Mouse (Mus musculus) liver, embryonic 16.5 days (tissue): ENCODE data around the gene Mecom. TPM values are rescaled to one million over a fixed set of nuclear protein-coding genes. Genes with fewer than 3 reads are reported as not detected.

Experiments used
- ATAC-seq: fragments of 200-750 bp; cut with Nextera tagmentation; 2 replicates; pipeline ENCODE4 v1.8.0; 2017; ENCODE audit warnings: low read depth, mild to moderate bottlenecking, moderate number of reproducible peaks, moderate library complexity
- H3K27ac ChIP-seq: fragments of 300-500 bp; sonication (generic); 2 replicates; pipeline ENCODE4 v1.5.1; 2014; ENCODE audit warnings: mild to moderate bottlenecking, low read length
- H3K27me3 ChIP-seq: fragments of 300-500 bp; sonication (generic); 2 replicates; pipeline ENCODE4 v1.6.1; 2014; ENCODE audit warnings: low read depth, low read length, mixed read lengths; ENCODE audit not compliant: control insufficient read depth, insufficient read depth
- H3K36me3 ChIP-seq: fragments of 300-500 bp; sonication (generic); 2 replicates; pipeline ENCODE4 v1.6.1; 2014; ENCODE audit warnings: mild to moderate bottlenecking; ENCODE audit not compliant: control insufficient read depth, insufficient read depth
- H3K4me1 ChIP-seq: fragments of 300-500 bp; sonication (generic); 2 replicates; pipeline ENCODE4 v1.6.1; 2014; ENCODE audit warnings: low read depth, low read length, mixed read lengths; ENCODE audit not compliant: control insufficient read depth
- H3K4me2 ChIP-seq: fragments of 300-500 bp; sonication (generic); 2 replicates; pipeline ENCODE4 v1.6.1; 2014; ENCODE audit warnings: low read depth, low read length, mixed read lengths
- H3K4me3 ChIP-seq: fragments of 300-500 bp; sonication (generic); 2 replicates; pipeline ENCODE4 v1.5.1; 2014; ENCODE audit warnings: low read depth, mild to moderate bottlenecking, low read length
- H3K9ac ChIP-seq: fragments of 300-500 bp; sonication (generic); 2 replicates; pipeline ENCODE4 v1.6.1; 2014; ENCODE audit warnings: low read depth, low read length
- H3K9me3 ChIP-seq: fragments of 300-500 bp; sonication (generic); replicated peaks from 2 replicates; pipeline ENCODE4 v1.6.1; 2016; ENCODE audit warnings: low read length; ENCODE audit not compliant: control insufficient read depth
- whole genome bisulfite sequencing: fragments of 180-500 bp; shearing (Covaris S2); extraction: QIAGEN DNeasy Blood & Tissue Kit; methylation state at CpG from one replicate; pipeline ENCODE4 v1.1.7; 2014; ENCODE audit not compliant: insufficient replicate concordance; 5-methylcytosine and 5-hydroxymethylcytosine counted together
- polyA plus RNA-seq: library from polyadenylated mRNA; unstranded; fragments of >200 nt; fragmentation: Nextera tagmentation; extraction: Ambion mirVana; gene quantifications from 2 replicates; pipeline ENCODE4 v1.2.1, GENCODE M21; 2015

Gene Mecom
- polyA plus RNA-seq, 1 experiment from 2014 or later, result 1.0 TPM

GRCm38 (mm10) chr3:30459626-30460025, 88.2 kb downstream of the Mecom start:
- no peak overlapping the region for H3K4me2 ChIP-seq
- no peaks in the 10 kb centered on the region for H3K9me3 ChIP-seq
- no peaks in the 10 kb centered on the region for H3K27me3 ChIP-seq
- H3K4me1 ChIP-seq, result no peaks in the 10 kb centered on the region
- no peak overlapping the region for H3K4me3 ChIP-seq
- no peak overlapping the region for H3K9ac ChIP-seq
- H3K36me3 ChIP-seq, result no peaks in the 10 kb centered on the region
- no peak for ATAC-seq
- no peak overlapping the region for H3K27ac ChIP-seq
- WGBS, result 64% methylated on average over 4 of the region's 4 CpGs

DNA sequence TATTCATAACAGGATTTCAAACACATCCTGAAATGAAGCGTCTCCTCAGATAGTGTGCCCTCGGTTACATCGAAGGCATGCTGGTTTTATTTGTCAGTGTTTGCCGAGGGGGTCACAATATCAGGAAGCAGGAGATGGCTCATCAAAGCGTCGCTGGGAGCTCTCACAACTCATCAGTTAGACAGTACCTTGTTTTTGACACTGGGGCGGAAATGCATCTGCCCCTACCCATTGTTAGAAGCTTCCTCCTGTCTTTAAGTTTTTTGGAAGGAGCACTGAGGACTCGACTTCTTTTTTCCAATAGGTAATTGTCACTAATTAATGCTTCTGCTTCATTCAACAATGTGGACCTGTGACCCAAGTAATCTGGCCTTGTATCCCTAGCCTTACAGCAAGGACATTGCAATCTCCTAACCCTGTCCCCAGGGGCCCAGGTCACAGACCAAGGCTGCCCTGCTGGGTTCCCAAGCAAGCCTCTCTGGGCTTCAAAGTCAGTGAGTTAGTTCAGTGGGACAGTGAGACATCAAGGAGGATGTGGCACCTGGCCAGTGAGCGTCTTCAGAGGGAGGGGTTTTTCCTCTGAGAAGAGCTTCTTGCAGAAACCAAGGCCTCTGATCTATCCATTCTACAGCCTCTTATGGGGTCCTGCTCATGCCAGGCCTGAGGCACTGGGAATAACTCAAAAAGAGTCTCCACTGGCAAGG, 89.7 kb downstream of the Mecom start:
- Histone ChIP-seq H3K27me3 (no peaks in the 10 kb centered on the region), H3K27ac (no peak overlapping the region), H3K4me3 (no peak overlapping the region), H3K9ac (no peak overlapping the region), H3K4me2 (no peak overlapping the region), H3K9me3 (no peaks in the 10 kb centered on the region), H3K36me3 (no peaks in the 10 kb centered on the region), H3K4me1 (no peaks in the 10 kb centered on the region)
- 33% methylated on average over 9 of the region's 9 CpGs for WGBS
- no peak for ATAC-seq

DNA sequence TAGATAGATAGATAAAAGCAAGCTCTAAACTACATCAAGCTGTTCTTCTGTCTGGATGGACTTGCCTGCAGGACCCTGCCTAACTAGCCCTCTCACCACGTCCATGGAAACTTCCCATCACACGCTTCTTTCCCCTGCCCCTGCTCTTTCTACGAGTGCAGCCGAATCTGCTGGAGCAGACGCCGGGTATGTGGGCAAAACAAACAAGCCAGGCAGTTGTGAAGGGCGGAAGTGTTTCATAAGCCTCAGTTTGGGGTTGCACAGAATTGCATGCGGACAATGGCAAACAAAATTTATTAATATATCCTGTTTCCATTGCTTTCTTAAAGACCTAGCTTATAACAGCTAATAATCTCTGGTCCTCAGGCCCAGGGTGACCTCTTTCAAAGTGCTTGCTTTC, 91.9 kb downstream of the Mecom start:
- Histone ChIP-seq H3K36me3 (no peaks in the 10 kb centered on the region), H3K4me3 (no peak overlapping the region), H3K9ac (no peak overlapping the region), H3K27ac (no peak overlapping the region), H3K27me3 (no peaks in the 10 kb centered on the region), H3K9me3 (no peaks in the 10 kb centered on the region), H3K4me1 (no peaks in the 10 kb centered on the region), H3K4me2 (no peak overlapping the region)
- WGBS, result 45% methylated on average over 8 of the region's 8 CpGs
- ATAC-seq, result no peak

- no peak overlapping the region for H3K9ac ChIP-seq
- no peaks in the 10 kb centered on the region for H3K9me3 ChIP-seq
- H3K27ac ChIP-seq, result no peak overlapping the region
- ATAC-seq, result no peak
- H3K36me3 ChIP-seq, result no peaks in the 10 kb centered on the region
- no peaks in the 10 kb centered on the region for H3K4me1 ChIP-seq
- no peaks in the 10 kb centered on the region for H3K27me3 ChIP-seq
- H3K4me2 ChIP-seq, result no peak overlapping the region
- H3K4me3 ChIP-seq, result no peak overlapping the region
- 61% methylated on average over 15 of the region's 15 CpGs for WGBS
Observed at GRCm38 (mm10) chr3:30453546-30454455, 94.0 kb downstream of the Mecom start.

- H3K27me3 ChIP-seq, result no peaks in the 10 kb centered on the region
- H3K4me1 ChIP-seq, result no peaks in the 10 kb centered on the region
- no peak overlapping the region for H3K27ac ChIP-seq
- H3K36me3 ChIP-seq, result no peaks in the 10 kb centered on the region
- 79% methylated on average over 6 of the region's 6 CpGs for WGBS
- ATAC-seq, result no peak
- H3K9me3 ChIP-seq, result no peaks in the 10 kb centered on the region
- no peak overlapping the region for H3K9ac ChIP-seq
- H3K4me2 ChIP-seq, result no peak overlapping the region
- no peak overlapping the region for H3K4me3 ChIP-seq
Observed at GRCm38 (mm10) chr3:30453046-30453445, 94.8 kb downstream of the Mecom start.

DNA sequence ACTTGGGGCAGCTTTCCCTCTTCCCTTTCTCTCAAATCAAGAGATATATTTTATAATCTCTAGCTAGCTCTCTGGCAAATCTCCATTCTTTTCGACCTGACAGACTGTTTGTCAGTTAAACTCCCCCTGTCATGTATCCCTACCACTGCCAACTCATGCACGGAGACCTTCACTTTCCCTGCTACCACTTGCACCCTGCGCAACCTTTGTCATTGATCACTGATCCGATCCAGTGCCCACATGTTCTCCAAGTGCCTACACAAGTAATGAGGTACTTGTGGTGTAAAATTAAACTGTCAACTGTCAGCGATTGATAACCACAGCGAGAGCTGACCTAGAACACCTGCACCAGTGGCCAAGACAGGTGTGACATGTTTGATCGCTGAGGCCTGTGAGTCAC, 95.3 kb downstream of the Mecom start:
- Histone ChIP-seq H3K27me3 (no peaks in the 10 kb centered on the region), H3K4me2 (no peak overlapping the region), H3K36me3 (no peaks in the 10 kb centered on the region), H3K4me3 (no peak overlapping the region), H3K9me3 (no peaks in the 10 kb centered on the region), H3K27ac (no peak overlapping the region), H3K4me1 (no peaks in the 10 kb centered on the region), H3K9ac (no peak overlapping the region)
- no peak for ATAC-seq
- 67% methylated on average over 7 of the region's 7 CpGs for WGBS

DNA sequence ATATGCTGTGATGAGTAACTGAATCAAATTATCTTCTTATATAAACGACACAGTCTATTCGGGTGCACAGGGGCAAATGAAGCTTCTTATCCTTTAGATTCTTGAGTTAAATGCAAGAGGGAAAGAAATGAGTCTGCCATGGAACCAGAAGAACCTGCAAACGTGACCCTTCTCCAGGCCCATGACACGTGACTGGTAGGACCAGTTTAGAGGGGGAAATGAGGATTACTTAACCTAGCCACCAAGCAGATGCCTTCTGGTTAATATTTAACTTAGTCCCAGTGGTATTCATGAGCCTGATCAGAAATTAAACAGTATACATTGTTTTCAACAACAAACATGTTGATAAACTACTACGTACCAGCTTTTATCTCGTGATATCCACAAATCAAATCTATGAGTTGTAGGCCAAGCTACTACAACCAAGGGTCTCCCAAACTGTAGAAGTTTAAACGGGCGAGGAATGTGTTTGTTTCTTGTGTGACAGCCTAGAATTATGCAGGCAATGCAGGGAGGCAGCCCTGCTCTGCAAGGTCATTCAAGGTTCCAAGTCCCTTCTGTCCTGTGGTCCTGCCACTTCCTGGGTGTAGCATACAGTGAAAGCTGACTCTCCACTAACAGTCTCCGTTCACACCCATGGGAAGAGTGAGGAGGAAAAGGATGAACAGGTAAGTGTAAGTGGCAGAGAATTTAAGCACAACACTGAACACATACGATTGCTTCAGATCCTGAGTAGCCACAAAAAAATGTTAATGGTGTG, 97.4 kb downstream of the Mecom start:
- H3K4me2 ChIP-seq, result no peak overlapping the region
- no peaks in the 10 kb centered on the region for H3K27me3 ChIP-seq
- no peak for ATAC-seq
- no peaks in the 10 kb centered on the region for H3K9me3 ChIP-seq
- no peak overlapping the region for H3K27ac ChIP-seq
- H3K4me3 ChIP-seq, result no peak overlapping the region
- no peaks in the 10 kb centered on the region for H3K4me1 ChIP-seq
- no peak overlapping the region for H3K9ac ChIP-seq
- WGBS, result 46% methylated on average over 10 of the region's 10 CpGs
- H3K36me3 ChIP-seq, result no peaks in the 10 kb centered on the region

DNA sequence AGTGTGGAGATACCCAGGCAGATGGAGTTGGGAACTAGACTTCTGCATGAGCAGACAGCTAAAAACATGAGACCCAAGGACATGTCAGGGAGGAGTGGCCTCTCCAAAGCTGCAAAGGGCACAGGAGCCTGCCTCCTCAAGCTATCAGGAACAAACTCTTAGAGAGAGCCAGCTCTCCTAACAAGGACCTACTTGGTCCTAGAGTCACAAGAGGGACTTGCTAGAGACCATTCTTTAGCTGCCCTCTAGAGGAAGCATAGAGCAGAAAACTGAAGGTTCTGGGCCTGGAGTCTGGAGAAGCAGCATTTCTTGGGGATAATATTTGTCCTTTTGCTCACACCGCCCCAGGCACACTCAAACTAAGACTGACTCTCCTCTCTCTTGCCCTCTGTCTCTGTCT, 99.2 kb downstream of the Mecom start:
- Histone ChIP-seq H3K4me1 (no peaks in the 10 kb centered on the region), H3K4me3 (no peak overlapping the region), H3K27ac (no peak overlapping the region), H3K36me3 (no peaks in the 10 kb centered on the region), H3K27me3 (no peaks in the 10 kb centered on the region), H3K9ac (no peak overlapping the region), H3K9me3 (no peaks in the 10 kb centered on the region), H3K4me2 (no peak overlapping the region)
- 56% methylated on average over 1 of the region's 1 CpGs for WGBS
- no peak for ATAC-seq
